Mouse (Mus musculus): ENCODE data around the gene Cfap46. TPM values are rescaled to one million over a fixed set of nuclear protein-coding genes. Genes with fewer than 3 reads are reported as not detected.

Cfap46 gene
- total RNA-seq, 4 experiments from 2014 or later, result 0.52 to 1.6 (median 0.99) TPM

- DNase-seq, result peak; percentile 17
These were observed 104.2 kb downstream of the Cfap46 start for GRCm38 (mm10) chr7:139579261-139579905.

DNA sequence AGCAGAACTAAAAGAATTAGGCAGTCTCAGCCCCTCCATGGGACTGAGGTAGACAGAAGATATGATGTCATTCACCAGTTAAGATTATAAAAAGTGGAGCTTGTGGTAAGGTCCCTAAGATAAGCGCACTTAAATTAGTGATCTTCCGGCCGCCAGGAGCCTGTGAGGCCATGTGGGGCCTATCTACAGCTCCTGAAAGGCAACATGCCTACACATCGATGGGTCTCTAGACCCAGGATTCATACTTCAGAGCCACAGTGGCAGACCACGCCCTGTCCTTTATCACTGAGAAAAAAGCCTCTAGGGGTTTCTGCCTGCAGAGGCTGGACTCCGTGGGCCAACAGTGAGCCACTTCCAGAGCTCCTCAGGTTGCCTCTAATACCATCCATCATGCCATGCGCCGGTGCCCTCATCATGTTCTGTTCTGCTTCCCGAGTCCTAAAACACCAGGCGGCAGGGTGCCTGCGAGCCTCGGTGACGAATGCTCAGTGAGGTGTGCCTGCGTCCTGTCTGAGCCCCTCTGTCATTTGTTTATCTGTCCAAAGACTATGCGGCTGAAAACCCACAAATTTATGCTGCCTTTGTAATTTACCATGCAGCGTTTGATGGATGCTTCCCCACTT, 107.4 kb downstream of the Cfap46 start:
- DNase-seq, result no peak

DNA sequence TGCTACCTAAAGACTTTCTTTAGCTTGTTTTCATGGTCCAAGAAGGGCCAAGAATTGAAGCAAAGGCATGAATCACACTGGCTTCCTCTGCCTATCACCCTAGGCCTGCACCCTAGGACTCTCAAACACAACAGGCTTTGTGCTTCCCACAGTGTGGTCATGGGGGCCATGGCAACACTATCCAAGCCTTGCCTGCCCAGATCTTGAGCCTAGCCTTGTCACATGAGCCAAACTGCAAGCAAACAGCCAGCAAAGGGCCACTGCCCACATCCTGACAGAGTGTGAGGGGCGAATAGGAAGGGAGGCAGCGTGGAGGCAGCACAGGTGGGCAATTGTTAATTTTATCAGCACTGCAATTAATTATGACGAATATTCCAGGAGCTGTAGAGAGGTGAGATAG, 111.0 kb downstream of the Cfap46 start:
- DNase-seq, result no peak

GRCm38 (mm10) chr7:139570788-139571187, 112.8 kb downstream of the Cfap46 start:
- DNase-seq, result no peak

- DNase-seq, result no peak
These were observed 117.1 kb downstream of the Cfap46 start for GRCm38 (mm10) chr7:139566533-139566932.

DNA sequence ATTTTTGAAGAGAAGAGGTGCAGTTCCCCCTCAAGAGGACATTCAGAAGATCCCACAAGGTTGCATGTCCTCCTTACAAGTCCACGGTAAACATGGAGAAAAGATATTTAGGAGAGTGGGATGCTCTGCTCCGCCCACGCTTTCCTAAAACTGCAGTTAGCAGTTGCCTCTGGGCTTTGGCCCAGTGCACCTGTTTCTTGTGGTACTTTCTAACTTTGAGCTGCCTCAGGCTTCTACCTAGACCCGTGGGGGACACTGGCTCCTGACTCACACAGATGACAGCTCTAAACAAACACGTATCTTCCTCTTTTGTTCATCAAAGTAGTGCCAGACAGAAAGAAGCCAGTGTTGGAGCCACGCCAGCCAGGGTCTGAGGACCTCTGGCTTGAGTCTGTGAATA, 117.6 kb downstream of the Cfap46 start:
- no peak for DNase-seq

GRCm38 (mm10) chr7:139564161-139564560, 119.5 kb downstream of the Cfap46 start:
- no peak for DNase-seq

DNA sequence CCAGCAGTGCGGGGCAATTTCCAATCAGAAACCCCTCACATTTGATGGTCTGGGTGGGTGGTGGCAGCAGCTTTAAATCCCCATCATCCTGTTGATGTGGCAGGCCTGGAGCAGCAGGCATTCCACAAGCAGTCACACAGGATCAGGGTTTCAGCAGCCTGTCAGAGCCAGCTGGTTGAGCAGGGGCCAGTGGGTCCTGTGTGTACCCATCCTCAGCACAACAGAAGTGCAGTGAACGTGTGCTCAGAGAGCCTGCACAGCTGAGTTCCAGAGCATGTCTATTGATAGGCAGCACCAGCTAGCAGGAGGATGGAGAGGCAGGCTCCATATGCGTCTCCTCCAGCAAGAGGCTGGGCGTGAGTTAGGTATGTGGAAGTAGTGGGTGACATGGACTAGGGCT, 120.2 kb downstream of the Cfap46 start:
- DNase-seq, result no peak

DNA sequence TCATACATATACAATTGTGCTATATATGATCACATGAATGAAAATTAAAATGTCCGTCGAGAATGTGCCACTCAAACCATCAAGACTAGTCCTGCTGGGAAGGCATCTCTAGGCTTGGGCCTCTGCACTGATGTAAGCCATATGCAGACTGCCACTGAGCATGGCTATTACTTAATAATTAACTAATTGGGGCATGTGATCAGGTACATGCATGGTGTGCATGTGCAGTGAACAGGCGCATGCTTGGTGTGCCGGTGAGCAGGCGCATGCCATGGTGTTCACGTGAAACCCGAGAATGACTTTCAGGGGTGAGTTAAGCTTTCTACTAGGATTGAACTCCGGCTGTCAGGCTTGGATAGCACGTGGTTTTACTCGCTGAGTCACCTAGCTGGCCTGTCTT, 124.0 kb downstream of the Cfap46 start:
- no peak for DNase-seq

DNA sequence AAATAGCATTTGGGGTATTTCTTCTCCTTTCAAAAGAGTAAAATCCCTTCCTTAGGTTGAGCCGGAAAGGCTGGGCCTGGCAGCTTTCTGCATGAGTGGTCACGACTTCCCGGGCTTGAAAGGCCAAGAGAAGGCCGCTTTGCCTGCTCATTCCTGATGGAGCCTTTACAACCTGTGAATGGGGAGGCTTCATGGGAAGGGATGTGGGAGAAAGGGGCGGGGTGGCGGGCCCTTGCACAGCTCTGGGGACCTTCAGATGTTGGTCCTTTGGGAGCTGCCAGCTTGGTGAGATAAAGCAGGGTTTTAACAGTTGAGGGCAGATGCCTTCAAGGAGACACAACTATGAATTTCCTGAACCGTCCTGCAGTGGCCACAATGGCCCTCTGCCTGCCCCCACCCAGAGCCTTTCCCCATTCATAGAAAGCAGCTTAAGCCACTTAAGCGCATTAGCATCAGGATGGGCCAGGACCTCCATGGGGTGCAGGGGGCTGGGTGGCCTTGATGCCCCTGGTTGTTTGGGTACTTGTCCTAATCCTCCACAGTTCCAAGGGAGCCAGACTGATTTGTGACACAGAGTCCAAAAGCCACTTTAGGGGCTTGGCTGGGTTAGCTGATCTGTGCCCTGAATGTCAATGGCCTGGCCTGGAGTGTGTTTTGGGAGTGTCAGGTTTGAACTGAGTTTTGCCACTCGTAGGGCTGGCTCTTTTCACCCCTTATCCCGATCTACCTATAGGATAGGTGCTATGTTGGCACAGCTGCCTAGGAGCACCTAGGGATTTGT, 126.7 kb downstream of the Cfap46 start:
- no peak for DNase-seq

- no peak for DNase-seq
These were observed 127.3 kb downstream of the Cfap46 start for GRCm38 (mm10) chr7:139556331-139556730.

DNA sequence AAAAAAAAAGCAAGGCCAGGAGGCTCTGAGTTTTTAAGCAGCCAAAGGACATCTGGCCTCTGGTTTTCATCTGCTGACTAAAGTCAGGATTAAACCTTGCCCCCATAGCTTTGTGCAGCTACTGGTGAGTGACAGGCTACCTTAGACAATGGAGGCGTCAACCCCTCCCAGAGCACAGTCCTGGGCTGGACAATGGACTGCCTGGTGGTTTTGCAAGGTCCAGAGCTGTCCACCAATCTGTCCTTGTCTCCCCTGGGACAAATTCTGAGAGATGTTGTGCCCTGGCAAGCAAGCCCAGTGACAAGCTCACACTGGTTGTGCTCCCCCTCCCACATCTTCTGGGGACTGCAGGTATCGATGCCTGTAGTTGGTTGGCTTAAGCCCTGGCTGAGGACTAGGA, 132.1 kb downstream of the Cfap46 start:
- no peak for DNase-seq

Other genes starting within 250 kb of the Cfap46 start
- under 1 TPM in 3 of 4 experiments, not detected in 1; 0.21 to 0.26 (median 0.24) TPM for gene Nkx6-2, start 101.0 kb downstream of the Cfap46 start, total RNA-seq (2022)
- gene Adgra1, start 150.4 kb upstream of the Cfap46 start, total RNA-seq (2022), result 1 to 10 TPM; 4.1 to 5.7 (median 5.1) TPM
- 1 to 10 TPM in 3 of 4 experiments, under 1 TPM in 1; 0.93 to 3.0 (median 2.4) TPM for gene Kndc1, start 210.9 kb upstream of the Cfap46 start, total RNA-seq (2022)

Data from adrenal gland, adult 8-10 months (tissue).